Mouse (Mus musculus): ENCODE data around the gene Hspbp1.

Gene Hspbp1

DNA sequence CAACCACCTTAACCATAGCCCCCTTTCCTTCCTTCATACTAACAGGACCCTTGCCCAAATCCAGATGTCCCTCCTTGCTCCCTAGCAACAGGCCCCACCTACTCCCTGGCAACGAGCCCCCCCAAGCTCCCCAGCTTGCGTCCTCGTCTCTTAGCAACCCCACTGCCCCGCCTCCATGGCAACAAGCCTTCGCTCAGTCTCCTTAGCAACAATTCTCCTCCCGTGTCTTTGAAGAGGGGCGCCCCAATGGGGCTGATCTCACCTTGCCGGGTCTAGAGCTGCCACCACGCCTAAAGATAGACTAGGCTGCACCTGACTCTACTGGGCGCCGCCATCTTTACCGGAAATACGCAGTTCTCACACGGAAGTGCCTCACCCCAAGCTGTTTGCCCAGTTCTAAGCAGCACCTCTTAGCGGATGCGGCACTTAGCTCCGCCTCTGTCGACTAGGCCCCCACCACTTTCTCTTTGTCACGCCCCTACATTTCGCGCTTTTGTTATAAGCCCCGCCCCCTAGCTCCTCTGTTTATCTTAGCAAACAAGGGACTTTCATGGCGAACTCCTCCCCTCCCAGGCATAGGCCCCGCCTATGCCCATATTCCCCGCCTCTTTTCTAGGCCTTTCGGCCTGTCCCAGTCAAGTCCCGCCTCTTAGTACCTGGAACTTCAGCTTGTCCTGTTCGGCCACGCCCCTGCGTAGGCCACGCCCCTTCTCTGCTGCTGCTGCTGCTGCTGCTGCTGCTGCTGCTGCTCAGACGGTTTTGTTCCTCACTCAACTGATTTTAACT lies at the start of gene Hspbp1:
Gene Hspbp1 (minus strand): TSS at position 437 of the 786 bp plus-strand sequence.
- DNase-seq (ENCODE audit: low read depth in 2 of 2, low spot score in 2 of 2): peak; percentile 95

DNA sequence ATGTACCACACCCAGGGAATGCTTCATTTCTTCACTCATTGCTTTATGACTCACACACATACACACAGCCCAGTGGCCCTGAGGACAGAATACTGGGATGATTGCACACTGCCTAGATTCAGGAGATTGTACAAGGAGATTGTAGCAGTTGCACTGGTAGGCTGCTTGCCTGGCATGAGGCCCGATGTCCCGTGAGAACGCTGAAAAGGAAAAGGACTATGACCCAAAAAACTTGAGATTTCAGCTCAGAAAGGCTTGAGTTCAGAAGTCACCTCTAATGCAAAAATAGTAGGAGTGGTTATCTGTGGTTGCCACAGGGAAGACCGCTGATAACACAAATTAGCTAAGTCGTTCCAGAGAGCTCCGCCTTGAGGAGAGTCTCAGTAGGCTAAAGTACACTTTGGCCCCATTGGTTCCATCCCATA lies 48.1 kb upstream of the Hspbp1 start:
- DNase-seq (ENCODE audit: low read depth in 2 of 2, low spot score in 2 of 2): no peak

DNA sequence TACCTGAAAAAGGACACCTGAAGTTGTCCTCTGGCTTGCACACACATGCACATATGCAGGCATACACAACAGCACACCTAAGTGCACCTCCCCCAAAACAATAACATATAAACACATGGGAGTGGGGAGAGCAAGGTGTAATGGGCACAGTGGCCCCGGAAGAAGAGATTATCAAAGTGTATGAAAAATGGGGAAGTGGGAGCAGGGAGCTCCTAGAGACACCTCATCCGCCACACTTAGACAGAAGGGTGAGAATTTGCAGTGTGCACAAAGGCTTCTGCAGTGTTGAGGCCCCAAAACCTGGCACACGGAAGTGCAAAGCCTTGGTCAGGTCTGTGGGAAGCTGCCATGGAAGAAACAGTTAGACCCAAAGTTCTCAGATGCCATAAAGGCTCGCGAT lies 46.2 kb upstream of the Hspbp1 start:
- DNase-seq (ENCODE audit: low read depth in 2 of 2, low spot score in 2 of 2): no peak

DNA sequence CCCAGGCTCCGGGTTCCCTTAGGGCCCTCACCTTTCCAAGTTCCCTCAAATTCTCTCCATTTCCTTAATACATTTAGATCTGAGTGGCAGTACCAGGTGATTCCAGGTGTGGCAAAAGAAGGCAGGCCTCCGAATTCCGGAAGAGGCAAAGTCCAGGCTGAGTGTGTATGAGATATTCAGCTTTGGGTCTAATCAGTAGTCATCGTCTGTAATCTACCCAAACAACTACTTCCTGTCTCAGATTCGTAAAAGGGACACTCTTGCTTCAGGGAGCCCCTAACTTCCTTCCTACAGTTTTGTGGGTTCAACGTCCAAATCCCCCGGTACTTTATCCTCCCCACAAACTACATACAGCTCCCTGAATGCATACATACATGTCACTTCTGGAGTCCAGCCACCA lies 40.3 kb upstream of the Hspbp1 start, which contains the start of gene Tmem150b:
Gene Tmem150b (minus strand): TSS at position 81 of the 400 bp plus-strand sequence.
- no peak for DNase-seq (ENCODE audit: low read depth in 2 of 2, low spot score in 2 of 2)

DNA sequence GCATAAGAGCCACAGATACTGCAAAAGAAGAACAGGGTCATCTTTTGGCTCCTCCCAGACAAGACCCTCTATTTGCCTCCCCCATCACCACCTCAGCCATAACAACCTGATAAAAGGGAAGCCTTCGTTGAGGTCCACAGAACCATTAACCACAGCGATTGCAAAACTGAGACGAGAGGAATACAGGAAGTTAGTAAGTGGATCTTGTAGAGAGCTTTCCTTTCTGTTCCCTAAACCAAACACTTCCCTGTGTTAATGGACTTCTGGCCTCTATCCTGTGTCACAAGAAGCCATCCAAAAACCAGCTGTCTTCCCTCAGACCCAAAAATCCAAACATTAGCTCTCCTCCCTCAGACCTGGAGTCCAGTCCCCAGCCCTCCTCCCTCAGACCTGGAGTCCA lies 39.5 kb upstream of the Hspbp1 start:
- DNase-seq (ENCODE audit: low read depth in 2 of 2, low spot score in 2 of 2): no peak

DNA sequence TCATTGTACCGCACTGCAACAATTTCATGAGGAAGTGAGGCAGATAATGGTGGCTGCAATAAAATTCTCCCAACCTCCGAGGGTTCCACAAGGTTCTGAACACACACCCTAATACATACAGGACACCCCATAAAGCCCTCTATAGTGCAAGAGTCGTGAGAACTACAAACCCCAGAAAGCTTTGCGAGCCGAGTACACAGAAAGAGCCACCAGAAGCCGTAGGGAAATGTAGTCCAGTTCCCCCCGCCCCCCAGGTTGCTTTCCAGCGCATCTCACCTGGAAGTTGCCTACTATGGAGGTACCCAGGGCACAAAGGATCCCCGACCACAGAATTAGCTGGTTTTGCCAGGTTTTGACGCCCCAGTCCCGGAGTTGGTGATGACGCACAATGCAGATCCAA lies 38.6 kb upstream of the Hspbp1 start:
- peak in 1 of 2 experiments; percentile 16 for DNase-seq (ENCODE audit: low read depth in 2 of 2, low spot score in 2 of 2)

DNA sequence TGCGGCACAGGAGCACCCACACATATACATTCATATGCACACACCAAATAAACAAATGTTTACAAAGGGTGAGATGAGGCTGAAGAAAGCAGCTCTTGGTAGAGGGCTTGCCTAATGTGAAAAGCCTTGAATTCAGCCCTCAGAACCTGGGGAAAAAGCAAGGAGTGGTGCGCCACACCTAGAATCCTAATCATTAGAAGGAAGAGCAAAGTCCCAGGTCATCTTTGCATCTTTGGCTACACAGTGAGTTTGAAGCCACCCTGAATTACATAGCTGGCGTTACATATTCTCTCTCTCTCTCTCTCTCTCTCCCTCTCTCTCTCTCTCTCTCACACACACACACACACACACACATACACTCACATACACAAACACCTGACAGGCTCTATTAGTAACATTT lies 34.4 kb upstream of the Hspbp1 start:
- DNase-seq (ENCODE audit: low read depth in 2 of 2, low spot score in 2 of 2): no peak

DNA sequence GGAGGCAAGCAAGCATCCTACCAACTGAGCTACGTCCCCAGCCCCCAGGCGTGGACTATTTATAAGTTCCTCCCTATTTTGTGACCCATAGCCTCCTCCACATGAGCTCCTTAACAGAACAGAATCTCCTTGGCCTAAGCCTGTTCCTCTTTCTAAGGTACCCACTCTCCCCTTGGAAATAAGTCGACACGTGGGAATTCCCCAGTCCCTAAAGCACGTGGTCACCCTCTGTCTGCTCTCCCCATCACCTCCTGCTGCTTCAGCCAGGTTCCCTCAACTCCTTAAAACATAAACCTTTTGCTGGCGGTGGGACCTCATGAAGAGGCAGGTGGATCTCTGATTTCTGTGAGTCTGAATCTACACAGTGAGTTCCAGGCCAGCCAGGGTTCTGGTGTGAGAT lies 32.1 kb upstream of the Hspbp1 start:
- DNase-seq (ENCODE audit: low read depth in 2 of 2, low spot score in 2 of 2): no peak

DNA sequence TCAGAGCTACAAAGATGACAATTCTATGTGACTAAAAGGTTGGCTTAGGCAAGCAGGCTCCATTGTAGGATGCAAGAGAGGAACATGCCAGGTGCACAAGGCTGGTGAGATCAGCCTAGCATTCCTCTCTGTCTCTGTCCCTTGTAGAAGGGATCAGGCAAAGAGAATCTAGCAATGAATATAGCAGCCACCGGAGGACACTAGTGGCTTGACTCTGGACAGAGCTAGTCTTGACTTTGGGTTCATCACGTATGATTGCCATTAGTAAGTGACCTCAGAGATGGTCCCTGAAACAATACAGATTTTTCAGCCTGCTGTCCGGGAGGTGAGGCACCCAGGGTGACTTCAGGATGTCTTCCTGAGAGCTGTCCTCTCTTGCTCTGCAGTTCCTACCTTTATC lies 27.7 kb upstream of the Hspbp1 start:
- no peak for DNase-seq (ENCODE audit: low read depth in 2 of 2, low spot score in 2 of 2)

DNA sequence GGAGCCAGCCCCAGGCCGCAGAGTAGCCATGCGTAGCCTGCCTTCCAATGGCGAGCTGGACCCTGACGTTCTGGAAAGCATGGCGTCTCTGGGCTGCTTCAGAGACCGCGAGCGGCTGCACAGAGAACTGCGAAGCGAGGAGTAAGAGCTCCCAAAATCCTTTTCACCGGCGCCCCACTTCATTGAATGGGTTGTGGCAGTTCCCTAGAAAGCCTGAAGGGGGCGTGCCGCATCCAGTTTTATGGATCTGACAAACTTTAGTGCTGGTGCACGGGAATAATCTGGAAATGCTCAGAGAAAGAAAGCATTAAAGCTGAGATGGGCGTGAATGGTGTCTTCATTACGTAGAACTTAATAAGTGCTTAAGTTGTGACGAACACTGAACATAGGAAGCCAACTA lies 20.2 kb upstream of the Hspbp1 start:
- no peak for DNase-seq (ENCODE audit: low read depth in 2 of 2, low spot score in 2 of 2)

DNA sequence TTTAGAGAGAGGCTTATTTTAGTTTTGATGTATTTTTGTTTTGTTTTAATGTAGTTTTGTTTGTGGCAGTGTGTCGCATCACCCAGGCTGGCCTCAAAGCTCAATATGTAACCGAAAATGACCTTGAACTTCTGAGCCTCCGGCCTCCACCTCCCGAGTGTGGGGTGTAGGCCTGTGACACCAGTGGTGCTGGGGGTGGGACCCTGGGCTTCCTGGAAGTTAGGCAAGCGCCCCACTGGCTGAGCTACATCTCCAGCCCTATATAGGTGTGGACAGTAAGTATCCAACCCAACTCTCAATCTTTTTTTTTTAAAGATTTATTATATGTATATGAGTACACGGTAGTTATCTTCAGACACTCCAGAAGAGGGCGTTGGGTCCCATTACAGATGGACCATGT lies 18.3 kb upstream of the Hspbp1 start:
- no peak for DNase-seq (ENCODE audit: low read depth in 2 of 2, low spot score in 2 of 2)

DNA sequence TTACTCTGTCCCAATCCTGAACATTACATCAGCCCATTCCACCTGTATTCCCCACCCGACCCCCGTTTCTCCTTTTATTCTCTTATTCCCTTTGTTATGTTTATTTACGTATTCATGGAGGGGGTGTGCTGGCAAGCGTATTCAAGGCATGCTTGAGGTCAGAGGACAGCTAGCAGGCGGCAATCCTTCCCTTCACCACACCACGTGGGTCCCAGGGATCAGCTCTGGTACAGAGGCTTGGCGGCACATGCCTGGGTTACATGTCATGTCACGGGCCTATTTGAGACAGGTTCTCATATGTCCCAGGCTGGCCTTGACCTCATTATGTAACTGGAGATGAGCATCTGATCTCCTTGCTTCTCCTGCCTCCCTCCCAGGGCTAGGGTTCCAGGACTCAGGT lies 17.5 kb upstream of the Hspbp1 start:
- DNase-seq (ENCODE audit: low read depth in 2 of 2, low spot score in 2 of 2): no peak

DNA sequence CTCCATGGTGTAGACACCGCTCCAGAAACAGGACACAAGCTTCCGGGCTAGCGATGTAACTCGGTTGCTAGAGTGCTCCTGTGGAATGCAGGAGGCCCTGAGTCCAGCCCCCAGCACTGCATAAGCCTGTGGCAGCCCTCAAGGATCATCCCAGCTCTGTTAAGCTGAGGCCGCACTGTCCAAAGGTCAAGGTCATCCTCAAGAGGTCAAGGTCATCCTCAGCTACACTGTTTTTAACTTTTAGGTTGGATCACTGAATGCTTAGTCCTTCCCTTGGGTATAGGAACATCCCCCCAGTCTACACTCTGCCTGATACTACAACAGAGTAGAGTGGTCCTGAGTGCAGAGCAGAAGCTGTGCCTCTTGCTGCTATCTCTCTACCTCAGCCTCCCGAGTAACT lies 8.1 kb upstream of the Hspbp1 start:
- no peak for DNase-seq (ENCODE audit: low read depth in 2 of 2, low spot score in 2 of 2)

DNA sequence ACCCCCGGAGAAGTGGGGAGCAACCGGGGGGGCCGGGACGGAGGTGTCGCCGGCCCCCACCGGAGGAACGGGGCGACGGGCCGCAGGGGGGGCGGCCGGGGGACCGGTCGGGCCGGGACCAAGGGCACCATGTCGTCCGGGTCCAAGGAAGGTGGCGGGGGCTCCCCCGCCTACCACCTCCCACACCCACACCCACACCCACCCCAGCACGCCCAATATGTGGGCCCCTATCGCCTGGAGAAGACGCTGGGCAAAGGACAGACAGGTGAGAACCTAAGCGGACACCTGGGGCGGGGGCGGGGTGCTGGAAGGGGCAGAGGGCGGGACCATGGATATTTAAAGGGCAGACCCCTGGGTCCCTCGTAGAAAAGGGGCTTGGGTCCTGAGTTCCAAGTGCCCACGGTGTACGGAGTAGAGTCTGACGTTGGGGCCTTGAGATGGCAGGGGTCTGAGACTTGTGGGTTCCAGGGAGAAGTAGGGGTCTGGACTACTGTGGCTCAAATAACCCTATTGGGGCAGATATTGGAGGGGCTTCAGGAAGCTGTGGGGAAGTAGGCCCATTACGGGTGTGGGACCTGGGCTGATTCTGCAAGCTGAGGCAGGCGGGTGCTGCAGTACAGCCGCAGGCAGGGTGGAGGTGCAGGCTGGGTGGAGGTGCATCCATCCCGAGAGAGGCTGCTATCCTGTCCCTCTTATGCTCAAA lies 6.2 kb upstream of the Hspbp1 start:
- no peak for DNase-seq (ENCODE audit: low read depth in 2 of 2, low spot score in 2 of 2)

DNA sequence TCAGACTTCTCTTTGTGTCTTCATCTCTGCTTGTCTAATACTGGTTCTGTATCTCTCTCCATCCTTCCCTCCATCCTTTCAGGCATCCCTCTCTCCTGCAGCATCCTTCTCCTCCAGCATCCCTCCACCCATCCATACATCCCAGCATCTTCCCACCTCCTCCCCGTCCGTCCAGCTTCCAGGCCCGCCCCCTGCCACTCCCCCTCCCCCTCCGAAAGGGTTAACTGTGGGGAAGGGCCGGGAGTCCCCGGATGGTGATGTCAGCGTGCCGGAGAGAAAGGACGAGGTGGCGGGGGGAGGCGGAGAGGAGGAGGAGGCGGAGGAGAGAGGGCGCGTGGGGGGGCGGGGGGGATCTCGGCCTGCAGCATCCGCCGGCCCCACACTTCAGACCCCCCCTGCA lies 5.5 kb upstream of the Hspbp1 start, which contains the start of gene Brsk1:
Gene Brsk1 (plus strand): TSS at position 218 of the 400 bp plus-strand sequence.
- DNase-seq (ENCODE audit: low read depth in 2 of 2, low spot score in 2 of 2): no peak

DNA sequence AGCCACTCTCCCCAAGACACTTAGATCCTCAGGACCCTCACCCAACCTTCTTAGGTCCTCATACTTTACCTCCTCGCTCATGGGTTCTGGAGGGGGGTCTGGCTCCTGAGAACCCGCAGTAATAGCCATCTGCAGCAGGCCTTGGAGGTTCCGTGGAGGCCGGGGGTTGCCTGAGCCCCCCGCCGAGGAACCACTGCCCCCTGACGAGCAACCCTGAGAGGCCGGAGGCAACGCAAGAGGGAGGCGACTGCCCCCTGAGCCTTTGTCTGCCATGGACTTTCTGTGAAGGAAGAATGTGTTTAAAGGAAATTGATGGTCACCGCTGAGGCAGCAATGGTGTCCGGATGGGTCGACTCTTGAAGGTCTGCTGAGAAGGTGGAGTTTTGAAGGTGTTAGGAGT lies 665 bp downstream of the Hspbp1 start:
- DNase-seq (ENCODE audit: low read depth in 2 of 2, low spot score in 2 of 2): no peak

DNA sequence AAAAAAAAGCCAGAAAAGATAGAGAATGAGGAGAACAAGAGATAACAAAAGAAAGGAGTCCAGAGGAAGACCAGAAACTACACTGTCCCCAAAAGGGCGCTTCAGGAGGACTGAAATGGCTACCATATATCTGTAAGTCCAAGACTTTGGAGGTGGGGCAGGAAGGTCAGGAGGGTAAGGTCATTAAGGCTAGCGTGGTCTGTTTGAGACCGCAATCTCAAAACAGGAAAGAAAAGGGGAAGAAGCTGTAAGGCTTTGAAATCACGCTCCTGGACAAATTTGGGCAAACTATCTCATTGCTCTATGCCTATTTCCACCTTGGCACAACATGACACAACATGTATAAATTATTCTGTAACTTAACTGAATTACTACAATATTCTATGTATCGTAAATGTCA lies 1.6 kb downstream of the Hspbp1 start:
- DNase-seq (ENCODE audit: low read depth in 2 of 2, low spot score in 2 of 2): no peak

DNA sequence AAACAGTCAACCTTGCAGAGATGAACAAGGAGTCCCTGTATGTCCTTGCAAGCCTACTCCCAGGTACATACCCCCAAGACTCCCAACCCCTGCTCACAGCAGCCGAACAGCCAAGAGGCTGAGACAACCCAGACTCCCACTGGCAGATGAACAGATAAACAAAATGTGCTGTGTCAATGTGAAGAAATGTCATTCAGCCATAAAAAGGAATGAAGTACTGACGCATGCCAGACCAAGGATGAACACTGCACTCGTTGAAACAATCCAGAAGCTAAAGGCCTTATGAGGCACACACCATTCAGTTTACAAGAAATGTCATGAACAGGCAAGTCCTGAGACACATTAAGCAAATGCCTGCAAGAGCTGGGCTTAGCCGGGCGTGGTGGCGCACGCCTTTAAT lies 9.7 kb downstream of the Hspbp1 start:
- no peak for DNase-seq (ENCODE audit: low read depth in 2 of 2, low spot score in 2 of 2)

DNA sequence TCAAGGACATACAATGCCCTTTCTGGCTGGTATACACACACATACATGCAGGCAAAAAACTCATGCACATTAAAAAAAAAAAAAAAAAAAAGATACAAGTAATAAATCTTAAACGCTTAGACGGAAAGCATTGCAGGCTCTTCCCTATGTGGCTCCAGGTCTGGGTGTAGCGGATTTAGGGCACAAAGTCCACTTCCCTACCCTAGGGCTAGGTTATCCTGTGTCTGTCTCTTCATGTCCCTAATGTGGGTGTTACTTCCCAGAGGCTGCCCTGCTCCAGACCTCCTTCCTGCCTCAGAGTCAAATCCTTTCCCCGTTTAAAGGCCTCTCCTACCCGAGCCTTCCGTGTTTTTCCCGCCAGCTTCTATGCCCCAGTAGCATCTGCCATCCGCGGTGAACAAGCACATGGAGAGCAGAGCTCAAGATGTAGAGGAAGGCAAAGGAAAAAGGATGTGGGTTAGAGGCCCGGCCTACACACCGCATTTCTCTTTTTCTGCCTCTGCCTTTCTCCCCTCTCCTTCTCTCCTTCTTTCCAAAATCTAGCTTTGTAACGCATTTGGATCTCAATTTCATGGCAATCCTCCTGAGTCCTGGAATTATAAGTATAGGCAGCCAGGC lies 10.6 kb downstream of the Hspbp1 start:
- no peak for DNase-seq (ENCODE audit: low read depth in 2 of 2, low spot score in 2 of 2)

DNA sequence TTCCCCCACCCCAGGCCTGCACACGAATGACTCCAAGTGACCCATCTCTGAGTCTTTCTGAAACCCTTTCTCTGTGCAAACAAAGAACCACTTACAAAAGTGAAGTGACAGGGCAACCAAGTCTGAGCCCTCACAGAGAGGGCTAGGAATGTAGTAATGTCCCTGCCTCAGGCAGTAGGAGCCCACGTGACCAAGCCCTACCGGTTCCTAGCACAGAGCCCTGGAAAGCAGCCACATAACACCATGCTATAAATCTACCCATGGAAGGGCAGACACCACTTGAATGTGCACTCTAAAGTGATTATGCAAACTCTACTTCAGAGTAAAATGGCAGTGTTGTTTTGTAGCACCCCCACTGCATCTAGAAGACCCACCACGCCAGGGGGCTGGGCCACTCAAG lies 12.9 kb downstream of the Hspbp1 start:
- no peak for DNase-seq (ENCODE audit: low read depth in 2 of 2, low spot score in 2 of 2)

DNA sequence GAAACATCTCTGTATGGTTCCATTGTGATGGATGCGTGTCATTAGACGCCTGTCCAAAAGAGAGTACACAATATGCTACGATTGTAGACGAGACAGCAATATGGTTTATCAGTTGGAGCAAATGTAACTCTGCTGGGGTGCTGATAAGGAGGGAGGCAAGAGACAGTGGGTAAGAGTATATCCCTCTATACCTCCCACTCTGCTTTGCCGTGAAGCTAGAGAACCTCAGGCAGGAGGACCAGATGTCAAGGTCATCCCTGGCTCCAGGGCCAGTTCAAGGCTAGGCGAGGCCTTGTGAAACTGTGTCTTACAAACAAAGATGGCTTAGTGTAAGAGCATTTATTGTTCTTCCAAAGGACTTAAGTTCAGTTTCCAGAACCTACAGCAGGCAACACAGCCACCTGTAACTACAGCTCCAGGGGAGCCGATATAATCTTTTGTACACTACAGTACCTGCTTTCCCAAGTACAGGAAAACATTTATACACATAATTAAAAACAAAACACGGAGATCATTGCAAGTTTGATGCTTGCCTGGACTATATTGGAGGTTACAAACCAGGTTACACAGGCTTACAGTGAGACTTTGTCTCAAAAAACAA lies 14.1 kb downstream of the Hspbp1 start:
- no peak for DNase-seq (ENCODE audit: low read depth in 2 of 2, low spot score in 2 of 2)

DNA sequence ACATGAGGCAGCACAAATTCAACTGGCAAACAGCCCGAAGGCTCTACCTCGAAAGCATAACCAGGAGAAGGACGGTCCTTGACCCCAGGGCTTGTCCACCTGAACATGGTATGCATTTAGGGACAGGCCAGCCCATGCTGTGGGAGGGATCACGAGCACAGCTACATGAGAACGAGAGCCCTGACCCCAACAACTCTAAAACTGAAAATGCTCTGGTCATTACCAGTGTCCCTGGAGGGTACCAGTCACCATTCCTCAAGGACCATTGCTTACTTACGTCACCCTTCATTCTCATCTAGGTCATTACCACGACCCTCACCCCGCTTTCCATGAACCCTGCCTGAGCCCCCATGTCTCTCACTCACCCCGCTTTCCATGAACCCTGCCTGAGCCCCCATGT lies 15.7 kb downstream of the Hspbp1 start:
- no peak for DNase-seq (ENCODE audit: low read depth in 2 of 2, low spot score in 2 of 2)
